Mouse (Mus musculus): ENCODE data around the gene Pcbp3.

DNA sequence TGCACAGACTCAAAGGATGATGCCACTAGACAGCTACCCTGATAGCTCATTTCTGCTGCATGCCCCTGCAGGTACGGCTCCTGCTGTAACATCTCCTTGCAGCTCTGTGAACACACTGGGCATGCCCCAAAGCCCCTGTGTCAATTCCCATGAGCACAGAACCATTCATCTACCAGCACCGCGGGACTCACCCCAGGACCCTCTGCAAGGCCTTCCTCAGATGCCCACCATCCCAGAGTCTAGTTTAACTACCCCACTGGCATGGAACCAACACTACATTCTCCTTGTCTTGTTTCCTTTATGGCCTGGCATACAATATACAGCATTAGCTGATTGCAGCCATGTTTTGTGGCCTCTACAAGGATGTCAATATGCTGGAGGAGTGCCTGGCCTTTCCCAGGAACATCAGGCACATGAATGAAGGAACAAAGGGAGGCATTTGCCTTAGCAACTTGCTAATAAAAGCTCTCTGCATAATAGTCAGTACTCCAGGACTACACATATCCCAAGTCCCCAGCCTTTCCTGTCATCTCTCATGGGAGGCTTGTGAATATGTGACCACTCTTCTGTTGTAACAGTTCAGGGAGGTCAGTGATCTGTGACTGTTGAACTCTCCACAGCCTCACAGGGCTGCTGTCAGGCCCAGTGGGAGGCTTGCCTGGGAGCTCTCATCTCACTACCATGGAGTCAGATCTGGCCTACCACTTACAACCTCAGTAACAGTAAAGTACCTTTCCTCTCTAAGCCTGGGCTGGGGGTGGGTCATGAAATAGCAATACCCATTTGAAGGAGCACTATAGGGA lies 78.0 kb downstream of the Pcbp3 start:
- TF ChIP-seq GATA1 (IDR thresholded peaks at IDR 0.05; ENCODE audit: borderline replicate concordance, low read length) (no peak), FLI1 (IDR thresholded peaks at IDR 0.05; ENCODE audit: low read length) (no peak)
